Mouse (Mus musculus) adrenal gland, adult (tissue): Measurements from ENCODE around the gene Unc80.
"Not testable (repeated sequence)": the region's sequence is repeated elsewhere in the genome, so short reads cannot be mapped to it uniquely, and the experiment has no call there.

Experiments
- DNase-seq, 2 experiments: peaks; one replicate each; pipeline ENCODE4 v3.0.0; 2022 to 2023; ENCODE audit warnings: low spot score in 1 of 2; ENCODE audit not compliant: inconsistent age in 2 of 2

Gene Unc80

GRCm38 (mm10) chr1:66608304-66608703, 140.1 kb downstream of the Unc80 start:
- no peak for DNase-seq

- DNase-seq = no peak
These were observed 149.0 kb downstream of the Unc80 start for GRCm38 (mm10) chr1:66617188-66617587.

GRCm38 (mm10) chr1:66638177-66638576, 170.0 kb downstream of the Unc80 start:
- no peak for DNase-seq

- DNase-seq = peak; percentile 75 to 80
These were observed 178.7 kb downstream of the Unc80 start for GRCm38 (mm10) chr1:66646894-66647293.

- no peak for DNase-seq
These were observed 181.4 kb downstream of the Unc80 start for GRCm38 (mm10) chr1:66649568-66649967.

GRCm38 (mm10) chr1:66650006-66650405, 181.8 kb downstream of the Unc80 start:
- DNase-seq = no peak

- DNase-seq = peak in 1 of 2 experiments; percentile 34
These were observed 187.1 kb downstream of the Unc80 start for GRCm38 (mm10) chr1:66655119-66655746.

- DNase-seq = peak in 1 of 2 experiments; percentile 69
These were observed 187.6 kb downstream of the Unc80 start for GRCm38 (mm10) chr1:66655747-66656119.

GRCm38 (mm10) chr1:66671475-66671874, 203.3 kb downstream of the Unc80 start:
- no peak for DNase-seq

GRCm38 (mm10) chr1:66672812-66673211, 204.6 kb downstream of the Unc80 start:
- DNase-seq = no peak

GRCm38 (mm10) chr1:66677928-66678327, 209.8 kb downstream of the Unc80 start:
- no peak for DNase-seq

- no peak for DNase-seq
These were observed 210.5 kb downstream of the Unc80 start for GRCm38 (mm10) chr1:66678662-66679061.

GRCm38 (mm10) chr1:66682974-66683373, 214.8 kb downstream of the Unc80 start:
- DNase-seq = no peak

- DNase-seq = no peak
These were observed 223.6 kb downstream of the Unc80 start for GRCm38 (mm10) chr1:66691772-66692171.

- DNase-seq = no peak
These were observed 224.1 kb downstream of the Unc80 start for GRCm38 (mm10) chr1:66692308-66692707.

GRCm38 (mm10) chr1:66692780-66693392, 224.7 kb downstream of the Unc80 start:
- no peak for DNase-seq

- DNase-seq = no peak
These were observed 226.1 kb downstream of the Unc80 start for GRCm38 (mm10) chr1:66694266-66694665.

GRCm38 (mm10) chr1:66695296-66695695, 227.1 kb downstream of the Unc80 start:
- peak; percentile 60 to 72 for DNase-seq

- DNase-seq = not testable (repeated sequence)
These were observed 231.5 kb downstream of the Unc80 start for GRCm38 (mm10) chr1:66699630-66700029.

GRCm38 (mm10) chr1:66700149-66700692, 232.1 kb downstream of the Unc80 start:
- DNase-seq = no peak

GRCm38 (mm10) chr1:66700693-66701575, 232.8 kb downstream of the Unc80 start, which contains the start of gene Rpe:
Gene Rpe (plus strand): TSS chr1:66700831.
- DNase-seq = peak; percentile 95 to 97

GRCm38 (mm10) chr1:66701576-66701940, 233.4 kb downstream of the Unc80 start:
- DNase-seq = no peak
